Mouse (Mus musculus): ENCODE data around the gene Tmem189. TPM values are rescaled to one million over a fixed set of nuclear protein-coding genes. Genes with fewer than 3 reads are reported as not detected.

Tmem189 gene
- polyA plus RNA-seq, 1 experiment from 2014 or later: 39.6 TPM

Small RNAs within 50 kb of the gene (microRNA-seq; reads per million reads assigned to microRNA genes)
- not detected for gene Gm22355

Other genes with a start within 250 kb of the Tmem189 start
- gene Rnf114, start 197.2 kb downstream of the Tmem189 start, polyA plus RNA-seq (2015; fragmentation: Nextera tagmentation; extraction: Ambion mirVana): 101 and 113 TPM in 2 replicates
- 14.8 and 16.2 TPM in 2 replicates for gene Spata2, start 196.9 kb downstream of the Tmem189 start, polyA plus RNA-seq (2015; fragmentation: Nextera tagmentation; extraction: Ambion mirVana)
- 120 and 130 TPM in 2 replicates for gene Snai1, start 151.6 kb downstream of the Tmem189 start, polyA plus RNA-seq (2015; fragmentation: Nextera tagmentation; extraction: Ambion mirVana)
- gene Ube2v1, start 57.7 kb downstream of the Tmem189 start, polyA plus RNA-seq (2015; fragmentation: Nextera tagmentation; extraction: Ambion mirVana): 263 and 285 TPM in 2 replicates
- gene Gm20431, start 28.3 kb downstream of the Tmem189 start, polyA plus RNA-seq (2015; fragmentation: Nextera tagmentation; extraction: Ambion mirVana): 5.6 and 8.4 TPM in 2 replicates
- gene Cebpb, start 907 bp downstream of the Tmem189 start, polyA plus RNA-seq (2015; fragmentation: Nextera tagmentation; extraction: Ambion mirVana): 2.4 and 4.1 TPM in 2 replicates
- gene Ptpn1, start 242.2 kb upstream of the Tmem189 start, polyA plus RNA-seq (2015; fragmentation: Nextera tagmentation; extraction: Ambion mirVana): 56.3 and 73.3 TPM in 2 replicates